Mouse (Mus musculus) bone marrow macrophage, adult 2 months (primary cell): Measurements from ENCODE around the gene Irf2. TPM values are rescaled to one million over a fixed set of nuclear protein-coding genes. Genes with fewer than 3 reads are reported as not detected.

Experiments
- H3K27ac ChIP-seq: 2 replicates; pipeline ENCODE4 v1.5.1; 2012; ENCODE audit warnings: low read depth, low read length; ENCODE audit not compliant: insufficient read depth
- H3K4me1 ChIP-seq: 2 replicates; pipeline ENCODE4 v1.6.1; 2012; ENCODE audit warnings: low read length; ENCODE audit not compliant: control insufficient read depth, insufficient read depth
- H3K4me3 ChIP-seq: 2 replicates; pipeline ENCODE4 v1.5.1; 2012; ENCODE audit warnings: mild to moderate bottlenecking, low read length, moderate library complexity; ENCODE audit not compliant: insufficient read depth
- CTCF ChIP-seq: IDR thresholded peaks from 2 replicates; pipeline ENCODE4 v1.5.1; 2012; ENCODE audit warnings: low read depth, mild to moderate bottlenecking, low read length, moderate library complexity
- POLR2A ChIP-seq: IDR thresholded peaks from 2 replicates; pipeline ENCODE4 v1.6.1; 2012; ENCODE audit warnings: mild to moderate bottlenecking, low read depth, low read length, borderline replicate concordance
- polyA plus RNA-seq: library from polyadenylated mRNA; stranded (reverse); fragments of >200 nt; gene quantifications from 2 replicates; pipeline ENCODE4 v1.2.4, GENCODE M21; 2012; ENCODE audit not compliant: missing spikeins, insufficient read depth, insufficient read length

The Irf2 gene
- polyA plus RNA-seq, 1 experiment = 110 TPM

DNA sequence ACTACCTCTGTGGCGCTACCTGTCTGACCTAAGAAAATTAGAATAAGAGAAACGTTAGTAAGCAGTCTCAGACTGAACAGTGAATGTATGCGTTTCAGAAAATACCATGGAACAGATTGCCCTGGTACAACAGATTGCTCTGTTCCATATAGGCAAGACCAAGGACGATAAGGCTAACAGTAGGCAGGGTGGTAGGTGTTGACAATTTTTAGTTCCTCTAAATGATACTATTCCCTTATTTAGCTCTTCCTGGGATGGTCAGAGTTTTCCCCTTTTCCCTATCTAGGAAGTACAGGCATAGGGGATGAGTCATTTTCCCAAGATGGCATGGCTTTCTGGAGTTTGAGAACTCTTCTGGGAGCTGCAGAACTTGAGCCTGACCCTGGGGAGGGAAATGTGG, 73.4 kb downstream of the Irf2 start:
- TF ChIP-seq CTCF (no peak), POLR2A (no peak)
- H3K27ac ChIP-seq = no peak overlapping the region
- no peak overlapping the region for H3K4me3 ChIP-seq
- peaks cover 37% of the 10 kb centered on the region for H3K4me1 ChIP-seq

- Histone ChIP-seq H3K27ac (peak overlapping the region; percentile 43), H3K4me1 (peaks cover 31% of the 10 kb centered on the region), H3K4me3 (no peak overlapping the region)
- TF ChIP-seq POLR2A = no peak
- TF ChIP-seq CTCF = no peak
Measured at GRCm38 (mm10) chr8:46818106-46818989, 78.8 kb downstream of the Irf2 start.

GRCm38 (mm10) chr8:46818990-46819288, 79.4 kb downstream of the Irf2 start:
- peaks cover 31% of the 10 kb centered on the region for H3K4me1 ChIP-seq
- H3K4me3 ChIP-seq = no peak overlapping the region
- H3K27ac ChIP-seq = no peak overlapping the region
- TF ChIP-seq CTCF (no peak), POLR2A (no peak)

DNA sequence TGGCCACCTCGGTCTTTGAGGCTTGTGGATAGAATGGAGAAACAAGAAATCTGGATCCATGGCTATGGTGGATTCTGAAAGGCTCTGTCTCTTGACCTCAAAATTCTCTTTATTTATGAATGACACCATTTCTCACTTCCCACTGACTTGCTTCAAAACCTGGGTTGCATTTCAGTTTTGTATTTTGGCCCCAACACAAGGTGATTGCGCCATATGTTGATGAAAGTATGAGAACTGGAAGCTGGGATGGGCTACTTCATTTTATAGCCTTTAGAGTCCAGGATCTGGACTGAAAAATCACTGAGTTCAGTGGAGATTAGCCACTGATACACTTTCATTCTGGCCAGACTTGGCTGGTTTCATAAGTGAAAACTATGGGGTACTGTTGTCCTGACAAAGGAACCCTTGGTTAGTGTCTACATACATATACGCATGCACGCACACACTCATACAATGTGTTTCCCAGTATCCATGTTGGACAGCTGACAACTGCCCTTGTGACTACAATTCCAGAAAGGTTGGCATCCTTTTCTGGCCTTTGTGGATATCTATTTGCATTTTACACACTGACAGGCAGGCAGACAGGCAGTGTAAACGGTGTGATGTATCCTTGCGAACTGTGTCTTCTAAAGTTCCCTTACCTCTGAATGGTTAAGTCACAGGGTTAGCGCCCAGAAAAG, 89.3 kb downstream of the Irf2 start:
- Histone ChIP-seq H3K4me1 (peaks cover 45% of the 10 kb centered on the region), H3K4me3 (no peak overlapping the region), H3K27ac (peak overlapping the region; percentile 70)
- TF ChIP-seq CTCF (no peak), POLR2A (no peak)

DNA sequence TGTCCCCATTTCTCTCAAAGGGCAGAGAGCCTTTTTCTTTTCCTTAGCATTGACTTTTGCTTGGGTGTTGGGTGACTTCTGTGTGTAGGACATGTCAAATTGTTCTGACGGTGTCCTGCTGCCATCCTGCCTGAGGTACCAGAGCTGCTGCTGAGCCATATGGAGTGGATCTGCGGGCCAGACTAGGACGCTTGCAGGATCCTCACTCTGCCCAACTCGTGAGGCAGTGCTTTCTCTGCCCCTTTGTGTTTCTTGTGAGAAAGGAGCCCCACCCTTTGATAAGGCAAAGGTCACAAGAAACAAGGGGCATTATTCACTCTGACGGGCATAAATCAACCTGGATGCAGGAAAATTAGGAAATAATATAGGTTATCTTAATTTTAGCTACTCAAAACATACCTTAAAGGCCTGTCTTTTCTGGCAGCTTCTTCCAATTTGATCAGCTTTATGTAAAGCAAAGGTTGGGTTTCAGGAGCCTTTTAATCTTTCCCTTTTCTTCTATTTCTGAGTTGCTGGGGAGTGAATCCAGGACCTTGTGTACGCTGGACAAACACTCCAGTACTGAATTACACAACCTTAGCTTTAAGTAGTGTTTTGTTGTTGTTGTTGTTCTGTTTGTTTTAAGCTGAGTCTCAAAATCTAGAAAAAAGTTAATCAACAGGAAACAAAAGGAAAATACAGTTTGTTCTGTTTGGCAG, 90.0 kb downstream of the Irf2 start:
- H3K4me3 ChIP-seq = no peak overlapping the region

GRCm38 (mm10) chr8:46830112-46830855, 90.8 kb downstream of the Irf2 start:
- Histone ChIP-seq H3K4me1 (peaks cover 43% of the 10 kb centered on the region), H3K4me3 (no peak overlapping the region), H3K27ac (no peak overlapping the region)
- TF ChIP-seq POLR2A (no peak), CTCF (no peak)

More for the DNA sequence above, 90.0 kb downstream of the Irf2 start:
- TF ChIP-seq CTCF (no peak), POLR2A (no peak)
- Histone ChIP-seq H3K27ac (no peak overlapping the region), H3K4me1 (peaks cover 47% of the 10 kb centered on the region)

DNA sequence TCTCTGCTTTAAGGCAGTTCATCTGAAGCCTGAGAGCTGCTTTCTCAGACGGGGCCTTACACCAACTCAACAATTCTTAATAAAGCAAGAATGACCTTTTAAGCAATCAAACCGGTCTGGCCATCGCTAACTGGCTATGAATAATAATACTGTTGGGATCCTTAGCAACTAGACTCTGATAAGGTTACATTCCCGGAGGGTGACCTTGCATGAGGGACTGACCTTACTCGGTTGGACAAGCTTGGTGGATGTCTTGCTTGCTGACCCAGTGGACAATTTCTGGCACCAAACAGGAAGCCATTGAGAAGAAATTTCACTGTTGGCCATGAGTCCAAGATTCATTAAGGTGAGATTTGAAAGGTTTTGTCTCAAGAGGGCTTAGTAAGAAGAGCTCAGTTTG, 92.4 kb downstream of the Irf2 start:
- H3K4me1 ChIP-seq = peaks cover 47% of the 10 kb centered on the region
- H3K27ac ChIP-seq = no peak overlapping the region
- H3K4me3 ChIP-seq = no peak overlapping the region
- no peak for TF ChIP-seq CTCF

DNA sequence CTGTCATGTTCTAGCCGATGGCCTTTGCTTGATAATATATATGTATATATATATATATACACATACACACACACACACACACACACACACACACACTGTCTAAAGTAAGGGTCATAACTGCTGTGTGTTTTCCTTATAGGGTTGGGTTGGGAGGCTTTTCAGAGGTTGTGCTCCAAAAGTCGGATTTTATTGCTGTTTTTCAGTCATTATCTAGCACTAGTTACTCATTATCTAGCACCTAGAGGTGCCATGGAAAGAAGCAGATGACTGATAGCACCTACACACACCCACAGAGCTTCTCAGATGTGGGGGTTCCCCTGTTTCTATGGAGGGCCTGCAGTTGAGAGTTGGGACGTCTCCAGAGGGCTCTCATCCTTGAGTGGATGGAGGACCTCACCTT, 92.9 kb downstream of the Irf2 start:
- no peak overlapping the region for H3K4me3 ChIP-seq
- TF ChIP-seq CTCF (no peak), POLR2A (no peak)
- no peak overlapping the region for H3K27ac ChIP-seq
- H3K4me1 ChIP-seq = peaks cover 47% of the 10 kb centered on the region

DNA sequence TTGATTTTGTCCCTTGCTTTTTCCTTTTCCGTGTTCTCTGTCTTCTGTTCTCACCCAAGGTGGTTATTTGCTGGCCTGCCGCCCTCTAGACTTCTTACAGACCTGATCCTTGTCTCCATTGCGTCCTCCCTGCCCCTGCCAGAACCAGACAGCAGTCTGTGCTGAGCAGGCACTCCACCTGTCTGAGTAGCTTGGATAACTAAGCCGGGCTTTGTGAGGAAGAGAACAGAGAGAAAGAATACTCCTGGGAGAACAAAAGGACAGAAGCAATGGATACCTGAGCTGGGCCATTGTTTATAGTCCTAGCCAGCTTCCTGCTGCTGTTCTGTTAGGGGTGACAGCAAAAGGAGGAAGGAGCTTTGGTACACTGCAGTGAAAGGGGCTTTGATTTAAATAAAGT, 94.2 kb downstream of the Irf2 start:
- H3K4me1 ChIP-seq = peaks cover 38% of the 10 kb centered on the region
- no peak overlapping the region for H3K4me3 ChIP-seq
- no peak overlapping the region for H3K27ac ChIP-seq
- no peak for TF ChIP-seq CTCF
- TF ChIP-seq POLR2A = no peak
